Mouse (Mus musculus) gonadal fat pad, adult 2 months (tissue): ENCODE measurements around the gene Tmem255a. TPM values are rescaled to one million over a fixed set of nuclear protein-coding genes. Genes with fewer than 3 reads are reported as not detected.
"Not testable (repeated sequence)": the region's sequence is repeated elsewhere in the genome, so short reads cannot be mapped to it uniquely, and the experiment has no call there.

Experiments
- DNase-seq: peaks from one replicate; pipeline ENCODE4 v3.0.0-alpha.2; 2012; ENCODE audit warnings: low read depth
- polyA plus RNA-seq: library from polyadenylated mRNA; depleted of rRNA; stranded (reverse); fragments of >200 nt; gene quantifications from 2 replicates; pipeline ENCODE4 v1.2.3, GENCODE M21; 2012; rRNA removed

The Tmem255a gene
- polyA plus RNA-seq = 3.5 and 4.1 TPM in 2 replicates

DNA sequence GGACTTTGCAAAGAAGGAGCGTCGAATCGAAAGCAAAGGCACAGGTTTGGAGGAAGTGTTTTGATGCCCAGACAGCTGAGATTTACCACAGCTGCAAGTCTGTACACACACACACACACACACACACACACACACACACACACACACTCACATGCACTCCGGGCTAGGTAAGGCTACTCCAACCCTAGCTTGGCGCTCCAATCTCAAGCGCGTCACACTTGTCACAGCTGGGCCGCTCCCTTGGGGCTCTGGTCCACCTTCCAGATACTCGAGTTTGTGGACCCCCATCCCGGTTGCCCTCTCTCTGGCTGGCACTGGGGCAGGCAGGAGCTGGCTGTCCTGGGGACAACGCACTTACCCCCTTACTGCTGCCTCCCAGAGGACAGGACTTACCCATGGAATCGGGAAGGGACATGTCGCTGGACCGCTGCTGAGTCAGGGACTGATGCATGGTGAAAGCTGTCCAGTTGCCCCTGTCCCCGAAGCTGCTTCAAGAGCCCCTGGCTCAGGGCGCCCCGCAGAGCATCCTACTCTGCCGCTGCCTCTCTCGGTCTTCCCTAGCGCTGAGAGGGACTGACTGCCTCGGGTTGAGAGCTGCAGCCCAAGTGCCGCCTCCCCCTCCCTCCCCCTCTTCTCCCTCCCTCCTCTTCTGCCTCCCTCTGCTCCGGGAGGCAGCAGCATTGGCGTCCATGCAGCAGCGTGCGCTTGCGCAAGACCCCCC lies at the start of gene Tmem255a:
Tmem255a (minus strand) TSS at position 589 of the 721 bp plus-strand sequence.
- no peak for DNase-seq

GRCm38 (mm10) chrX:38259610-38260009 lies 7.4 kb upstream of the Tmem255a start:
- DNase-seq = no peak

DNA sequence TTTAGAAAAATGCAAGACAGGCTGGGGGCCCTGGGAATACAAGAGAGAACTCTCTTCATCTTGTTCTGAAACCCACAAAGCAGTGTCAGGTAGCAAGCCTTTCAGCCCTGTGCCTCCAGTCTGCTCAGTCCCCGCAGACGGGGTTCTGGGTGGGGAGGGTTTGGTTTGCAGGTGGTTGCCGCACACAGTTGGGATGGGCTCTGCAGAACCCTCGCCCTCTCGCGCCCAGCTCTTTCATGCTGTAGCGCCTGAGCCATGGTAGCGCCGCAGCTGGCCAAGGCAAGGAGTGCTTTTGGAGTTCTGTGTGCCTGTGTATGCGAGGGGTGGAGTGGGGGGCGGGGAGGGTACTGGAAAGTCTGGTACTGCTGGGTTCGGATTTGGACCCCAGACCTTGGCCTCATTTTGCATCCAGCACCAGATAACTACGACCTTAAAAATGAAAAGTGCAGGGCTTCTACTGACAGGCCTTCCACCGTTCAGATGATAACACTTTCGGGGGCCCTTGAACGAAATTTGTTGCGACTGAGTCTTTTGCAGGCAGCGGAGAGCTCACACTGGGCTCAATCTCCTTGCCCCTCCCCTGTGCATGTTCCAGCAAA lies 1.8 kb downstream of the Tmem255a start:
- DNase-seq = no peak

- no peak for DNase-seq
Observed at GRCm38 (mm10) chrX:38249640-38250351, 2.4 kb downstream of the Tmem255a start.

GRCm38 (mm10) chrX:38247601-38248000 lies 4.6 kb downstream of the Tmem255a start:
- no peak for DNase-seq

DNA sequence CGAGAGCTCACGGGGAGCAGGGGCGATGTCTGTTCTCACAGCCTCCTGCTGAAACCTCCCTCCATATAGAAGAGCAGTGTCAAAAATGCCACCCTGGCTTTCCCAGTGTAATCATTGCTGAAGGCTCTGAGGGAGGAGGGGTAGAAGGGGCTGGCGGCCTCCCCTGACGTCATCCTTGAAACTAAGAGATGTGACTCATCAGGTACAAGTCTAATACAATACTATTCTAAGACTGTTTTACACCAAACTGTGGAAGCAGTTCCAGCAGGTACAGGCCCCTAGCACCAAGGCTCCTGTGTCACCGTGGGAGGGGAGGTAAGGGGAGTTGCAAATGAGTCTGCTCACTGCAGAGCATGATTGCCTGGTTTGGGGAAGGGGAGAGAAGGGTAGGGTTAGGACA lies 5.1 kb downstream of the Tmem255a start:
- DNase-seq = no peak

- DNase-seq = no peak
Observed at GRCm38 (mm10) chrX:38237731-38238130, 14.5 kb downstream of the Tmem255a start.

- no peak for DNase-seq
Observed at GRCm38 (mm10) chrX:38229888-38230287, 22.4 kb downstream of the Tmem255a start.

DNA sequence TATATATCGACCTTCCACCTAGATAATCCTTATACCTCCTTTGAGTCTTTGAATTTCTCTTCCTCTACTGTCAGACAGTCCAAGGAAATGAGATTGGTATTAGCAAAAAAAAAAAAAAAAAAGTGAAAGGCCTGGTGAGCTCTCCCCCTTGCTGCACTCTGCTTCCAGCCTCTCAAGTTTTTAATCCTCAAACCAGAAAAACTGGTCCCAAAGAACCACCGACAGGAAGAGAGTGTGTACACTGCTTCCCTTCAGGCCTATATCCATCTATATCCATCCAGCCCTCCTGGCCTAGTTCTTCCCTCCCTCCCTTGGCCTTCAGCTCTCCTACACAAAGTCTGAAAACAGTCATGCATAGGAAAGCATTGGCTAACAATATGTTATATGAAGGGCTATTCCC lies 29.5 kb downstream of the Tmem255a start:
- DNase-seq = no peak

DNA sequence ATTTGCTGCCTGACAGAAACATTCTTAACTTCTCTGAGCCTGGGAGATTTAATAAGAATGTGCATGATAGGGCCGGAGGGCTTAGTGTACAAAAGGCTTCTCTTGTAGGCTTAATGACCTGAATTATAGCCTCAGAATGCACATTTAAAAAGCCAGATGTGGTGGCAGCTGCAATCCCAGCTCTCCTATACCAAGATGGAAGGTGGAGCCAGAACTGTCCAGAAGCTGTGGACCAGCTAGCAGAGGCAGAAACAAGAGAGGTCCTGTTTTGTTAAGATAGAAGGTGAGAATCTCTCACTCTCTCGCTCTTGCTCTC lies 34.6 kb downstream of the Tmem255a start:
- DNase-seq = no peak

DNA sequence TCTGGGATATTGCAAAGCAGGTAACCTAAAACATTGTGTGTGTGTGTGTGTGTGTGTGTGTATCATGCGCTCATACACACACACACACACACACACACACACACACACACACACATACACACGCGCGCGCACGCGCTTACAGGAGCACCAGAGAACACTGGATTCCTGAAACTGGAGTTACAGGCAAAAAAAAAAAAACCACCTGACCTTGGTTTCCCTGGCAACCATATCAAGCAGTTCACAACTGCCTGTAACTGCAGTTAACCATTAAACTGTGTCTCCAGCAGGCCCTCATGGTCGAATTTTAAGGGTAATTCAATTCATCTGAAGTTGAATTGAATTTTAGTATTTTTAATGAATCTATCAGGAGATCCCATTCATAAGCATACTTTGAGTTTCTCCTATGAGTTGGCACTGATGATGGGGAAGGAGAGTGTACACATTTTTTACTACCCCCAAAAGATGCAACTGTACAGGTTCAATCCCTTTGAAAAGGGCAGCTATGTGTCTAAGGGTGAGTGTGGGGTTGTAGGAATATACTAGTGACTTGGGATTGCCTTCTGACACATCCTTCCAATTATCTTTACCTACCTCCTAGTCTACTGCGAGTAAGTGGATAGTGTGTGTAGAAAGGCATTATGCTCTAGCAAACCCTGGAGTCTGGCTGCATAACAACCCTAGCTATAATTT lies 35.1 kb downstream of the Tmem255a start:
- no peak for DNase-seq

DNA sequence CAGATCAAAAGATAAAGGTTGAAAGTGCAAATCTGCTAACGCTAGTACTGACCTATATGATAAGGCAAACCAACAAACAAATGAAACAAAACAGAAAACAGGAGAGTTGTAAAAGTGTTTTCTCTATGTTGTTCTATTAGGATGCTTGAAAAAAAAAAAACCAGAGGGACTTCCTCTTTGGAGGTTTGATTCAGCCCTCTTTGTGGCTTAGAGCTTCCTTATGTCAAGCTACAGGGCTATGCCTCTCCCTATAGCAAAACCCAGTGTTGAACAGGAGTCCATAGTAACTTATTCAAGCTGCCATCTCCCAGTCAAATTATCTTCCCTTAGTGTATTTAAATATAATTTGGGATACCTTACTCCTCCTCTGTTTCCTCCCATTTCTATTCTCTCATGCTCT lies 44.8 kb downstream of the Tmem255a start:
- no peak for DNase-seq

DNA sequence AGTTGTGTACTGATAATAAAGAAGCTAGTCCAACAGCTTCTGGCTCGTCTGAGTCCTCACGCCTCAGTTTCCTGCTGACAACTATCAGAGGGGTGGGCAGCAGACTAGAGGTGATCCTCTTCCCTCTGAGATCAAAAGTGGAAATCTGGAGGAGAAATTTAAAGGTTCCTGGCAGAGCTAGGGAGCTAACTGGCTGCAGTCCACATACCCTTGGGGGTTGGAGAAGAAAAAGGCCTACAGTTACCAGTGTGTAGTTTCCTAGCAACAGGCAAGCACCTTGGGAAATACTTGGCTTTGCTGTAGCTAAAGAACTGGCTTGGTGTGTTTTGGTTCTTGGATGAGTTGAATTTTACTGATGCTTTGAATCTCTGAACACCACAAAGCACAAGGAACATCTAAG lies 50.4 kb downstream of the Tmem255a start:
- DNase-seq = peak; percentile 34

DNA sequence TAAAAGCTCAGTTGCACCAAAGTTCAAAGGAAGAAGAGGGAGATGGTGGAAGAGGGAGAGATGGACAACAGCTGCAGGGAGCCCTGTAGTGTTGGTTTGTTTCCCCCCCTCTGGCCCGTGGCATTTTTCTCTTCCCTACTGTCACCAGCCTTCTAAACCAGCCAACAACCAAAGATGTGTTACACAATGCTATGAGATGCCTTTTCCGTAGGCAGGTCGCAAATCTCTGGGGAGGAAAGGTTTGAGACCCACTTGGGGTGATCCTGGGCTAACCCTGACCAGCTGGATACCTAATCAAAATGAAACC lies 61.8 kb downstream of the Tmem255a start:
- DNase-seq = no peak

GRCm38 (mm10) chrX:38189552-38190457 lies 62.4 kb downstream of the Tmem255a start, which contains the start of gene Zbtb33:
TSS of gene Zbtb33 (plus strand) at chrX:38189793.
- no peak for DNase-seq

- DNase-seq = no peak
Observed at GRCm38 (mm10) chrX:38185520-38185919, 66.7 kb downstream of the Tmem255a start.

DNA sequence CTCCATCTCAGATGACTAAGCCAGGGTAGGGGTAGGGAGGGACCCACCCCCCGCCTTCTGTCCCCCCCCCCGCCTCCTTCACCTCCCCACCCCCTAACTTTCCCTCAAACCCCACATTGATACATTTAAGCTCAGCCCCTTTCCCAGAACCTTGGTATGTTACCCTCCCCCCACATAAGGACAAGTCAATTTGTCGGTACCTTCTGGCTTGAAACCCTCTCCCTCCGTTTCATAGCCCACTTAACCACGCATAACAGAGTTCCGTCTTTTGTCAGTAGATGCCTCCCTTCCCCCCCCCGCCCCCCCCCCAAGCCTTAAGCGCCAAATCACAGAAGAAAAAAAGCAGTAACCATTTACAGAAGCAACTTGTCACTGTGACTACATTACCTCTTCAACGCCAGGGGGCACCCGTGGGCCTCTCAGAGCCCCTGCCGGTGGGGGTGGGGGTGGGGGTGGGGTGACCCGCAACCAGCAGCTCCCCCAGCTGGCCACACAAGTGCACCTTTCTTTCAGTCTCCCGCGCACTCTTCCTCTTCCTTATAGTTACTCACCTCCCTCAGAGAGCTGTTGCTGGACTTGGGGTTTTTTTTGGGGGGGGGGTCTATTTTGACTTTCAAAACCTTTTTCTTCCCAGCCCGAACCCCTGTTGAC lies 70.5 kb downstream of the Tmem255a start:
- DNase-seq = no peak

GRCm38 (mm10) chrX:38180656-38181607 lies 71.3 kb downstream of the Tmem255a start:
- DNase-seq = no peak

DNA sequence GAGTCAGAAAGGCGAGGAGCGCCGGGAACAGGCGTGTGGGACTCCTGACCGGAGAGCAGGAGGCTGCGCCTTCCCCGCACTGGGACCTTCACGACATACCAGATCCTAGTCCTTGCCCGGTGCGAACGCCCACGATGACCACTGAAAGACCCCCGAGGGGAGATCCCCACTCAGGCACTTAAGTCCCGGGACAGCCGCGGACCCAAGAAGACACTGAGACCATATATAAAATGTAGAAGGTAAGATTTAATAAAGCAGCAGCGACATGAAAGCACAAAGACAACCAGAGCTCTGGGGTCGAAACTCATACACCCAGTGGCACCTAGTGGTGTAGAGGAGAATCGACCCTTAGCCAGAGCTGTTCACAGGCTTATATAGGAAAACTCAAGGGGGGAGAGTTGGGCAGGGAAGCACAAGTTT lies 72.3 kb downstream of the Tmem255a start:
- not testable (repeated sequence) for DNase-seq

DNA sequence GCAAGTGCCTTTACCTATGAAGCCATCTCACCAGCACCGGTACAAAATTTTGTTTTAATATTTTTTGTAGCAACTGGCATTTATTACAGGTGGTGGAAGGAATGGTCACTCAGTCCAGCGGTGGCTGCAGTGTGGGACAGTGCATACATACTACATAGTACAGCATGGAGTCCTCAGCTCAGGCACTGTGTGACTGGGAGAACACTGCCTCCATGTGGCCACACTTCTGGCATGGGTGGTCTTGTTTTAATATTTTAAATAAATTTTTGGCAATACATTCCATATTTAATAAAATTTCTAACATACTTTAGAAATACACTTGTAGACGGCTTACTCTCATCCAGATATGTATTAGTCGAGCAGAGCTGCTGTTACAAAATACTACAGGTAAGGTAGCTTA lies 85.6 kb downstream of the Tmem255a start:
- DNase-seq = no peak
